Mouse (Mus musculus) 3134 (cell line): ENCODE data around the gene Fcor.

Source experiments
- DNase-seq: peaks from one replicate; pipeline ENCODE4 v3.0.0-alpha.2; 2011; ENCODE audit warnings: low spot score; ENCODE audit not compliant: insufficient read length; ENCODE audit errors: extremely low read depth

The Fcor gene

GRCm38 (mm10) chr8:3622119-3622518 lies 50.0 kb downstream of the Fcor start:
- no peak for DNase-seq

- peak; percentile 97 for DNase-seq
These were observed 50.8 kb downstream of the Fcor start, which contains the start of the genes Xab2 and Pet100 for GRCm38 (mm10) chr8:3621199-3621970. Gene Xab2 (minus strand): TSS chr8:3621316. Gene Pet100 (plus strand): TSS chr8:3621548.
